Mouse (Mus musculus) hindbrain, embryonic 10.5 days (tissue): Measurements from ENCODE around the gene Dctn1. TPM values are rescaled to one million over a fixed set of nuclear protein-coding genes. Genes with fewer than 3 reads are reported as not detected.
A peak's percentile ranks its signal among the peaks of the same experiment; 100 is the strongest.

Experiments used
- DNase-seq: peaks from one replicate; pipeline ENCODE4 v3.0.0-alpha.2; 2017; ENCODE audit warnings: low spot score
- H3K27ac ChIP-seq: fragments of 300-500 bp; sonication (generic); 2 replicates; pipeline ENCODE4 v1.5.1; 2016; ENCODE audit warnings: mild to moderate bottlenecking, moderate library complexity
- H3K27me3 ChIP-seq: fragments of 300-500 bp; sonication (generic); 2 replicates; pipeline ENCODE4 v1.6.1; 2016; ENCODE audit warnings: mild to moderate bottlenecking; ENCODE audit not compliant: poor library complexity, insufficient read depth, severe bottlenecking
- H3K36me3 ChIP-seq: fragments of 300-500 bp; sonication (generic); 2 replicates; pipeline ENCODE4 v1.6.1; 2016; ENCODE audit warnings: mild to moderate bottlenecking, moderate library complexity
- H3K4me1 ChIP-seq: fragments of 300-500 bp; sonication (generic); replicated peaks from 2 replicates; pipeline ENCODE4 v1.6.1; 2016; ENCODE audit warnings: mild to moderate bottlenecking
- H3K4me3 ChIP-seq: fragments of 300-500 bp; sonication (generic); 2 replicates; pipeline ENCODE4 v1.5.1; 2016; ENCODE audit warnings: mild to moderate bottlenecking, moderate library complexity
- H3K9me3 ChIP-seq: fragments of 300-500 bp; sonication (generic); 2 replicates; pipeline ENCODE4 v1.6.1; 2016; ENCODE audit warnings: mild to moderate bottlenecking, moderate library complexity
- WGBS: fragments of 180-500 bp; shearing (Covaris S2); methylation state at CpG from one replicate; pipeline ENCODE4 v1.1.7; 2016; 5-methylcytosine and 5-hydroxymethylcytosine counted together
- polyA plus RNA-seq: library from polyadenylated mRNA; unstranded; fragments of >200 nt; fragmentation: Nextera tagmentation; extraction: Ambion mirVana; gene quantifications from 2 replicates; pipeline ENCODE4 v1.2.1, GENCODE M21; 2016

Gene Dctn1
- polyA plus RNA-seq: 121 and 140 TPM in 2 replicates

DNA sequence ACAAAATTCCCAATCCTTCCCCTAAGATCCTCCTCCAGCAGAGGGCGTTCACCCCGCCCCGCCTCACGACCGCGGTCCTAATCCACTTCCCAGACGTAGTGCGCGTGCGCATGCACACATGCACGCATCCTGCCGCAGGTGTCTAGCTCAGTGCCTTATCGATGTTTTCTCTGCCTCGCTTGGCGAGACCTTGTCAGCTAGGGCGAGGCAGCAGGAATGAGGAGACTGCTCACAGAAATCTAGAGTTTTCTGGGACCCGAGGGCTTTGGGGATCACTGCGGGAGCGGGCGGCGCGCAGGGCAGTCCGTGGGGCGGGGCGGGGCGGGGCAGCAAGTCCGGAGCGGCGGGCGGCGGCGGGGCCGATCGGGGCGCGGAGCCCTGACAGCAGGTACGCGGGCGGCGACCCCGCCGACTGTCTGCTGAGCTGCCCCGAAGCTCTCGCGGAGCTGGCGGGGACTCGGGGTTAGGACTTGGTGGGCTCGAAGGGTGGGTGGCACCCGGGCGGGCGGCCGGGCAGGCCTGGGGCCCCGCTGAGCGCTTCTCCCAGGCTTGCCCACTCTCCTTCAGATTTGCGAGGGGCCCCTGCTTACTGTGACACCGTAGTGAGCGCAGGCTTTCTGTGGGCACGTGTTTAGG is at the start of gene Dctn1:
Gene Dctn1, plus strand, starts transcription at position 314 of the 636 bp plus-strand sequence.
- peak within 1 kb of the TSS; percentile 94 for H3K4me3 ChIP-seq
- peaks cover 23% of the 10 kb centered on the region for H3K27me3 ChIP-seq
- peak; percentile 94 for DNase-seq
- peaks cover 43% of the 10 kb centered on the region for H3K4me1 ChIP-seq
- H3K9me3 ChIP-seq: no peaks in the 10 kb centered on the region
- H3K36me3 ChIP-seq: no peaks in the 10 kb centered on the region
- H3K27ac ChIP-seq: peak within 1 kb of the TSS; percentile 98
- under 1% methylated on average over 58 of the region's 58 CpGs for WGBS

DNA sequence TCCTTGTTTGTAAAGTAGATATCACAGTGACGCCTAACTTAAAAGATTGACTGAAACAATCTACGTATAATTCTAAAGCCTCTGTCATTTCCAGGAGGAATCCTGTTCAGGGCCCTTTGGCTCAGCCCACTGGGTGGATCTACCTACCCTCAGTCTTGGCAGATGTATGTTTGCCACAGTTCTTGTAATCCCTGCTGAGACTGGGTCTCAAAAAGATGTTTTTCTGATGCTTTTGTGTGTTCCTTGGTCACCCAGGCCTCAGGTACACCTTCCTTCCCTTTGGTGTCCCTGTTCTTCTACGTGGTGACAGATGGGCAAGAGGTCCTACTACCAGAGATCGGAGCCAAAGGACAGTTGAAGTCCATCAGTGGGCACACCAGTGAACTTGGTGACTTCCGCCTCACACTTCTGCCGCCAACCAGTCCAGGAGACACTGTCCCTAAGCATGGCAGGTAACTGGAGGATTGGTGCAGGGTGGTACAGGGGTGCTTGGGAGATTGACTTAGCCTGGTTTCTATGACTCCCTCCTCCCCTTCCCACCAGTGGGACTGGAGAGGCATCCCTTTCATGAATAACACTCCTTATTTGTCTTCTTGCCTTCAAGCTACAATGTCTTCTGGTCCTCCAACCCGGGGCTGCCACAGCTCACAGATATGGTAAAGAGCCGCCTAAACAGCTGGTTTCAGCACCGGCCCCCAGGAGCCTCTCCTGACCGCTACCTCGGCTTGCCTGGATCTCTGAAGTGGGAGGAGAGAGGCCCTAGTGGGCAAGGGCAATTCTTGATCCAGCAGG is 49.2 kb upstream of the Dctn1 start:
- Histone ChIP-seq H3K4me3 (peak overlapping the region; percentile 89), H3K9me3 (no peaks in the 10 kb centered on the region), H3K27ac (peak overlapping the region; percentile 92; the same call in 1 of the 2 replicates), H3K27me3 (no peaks in the 10 kb centered on the region), H3K4me1 (peaks cover 59% of the 10 kb centered on the region), H3K36me3 (peaks cover 35% of the 10 kb centered on the region)
- WGBS: 83% methylated on average over 11 of the region's 11 CpGs
- no peak for DNase-seq

DNA sequence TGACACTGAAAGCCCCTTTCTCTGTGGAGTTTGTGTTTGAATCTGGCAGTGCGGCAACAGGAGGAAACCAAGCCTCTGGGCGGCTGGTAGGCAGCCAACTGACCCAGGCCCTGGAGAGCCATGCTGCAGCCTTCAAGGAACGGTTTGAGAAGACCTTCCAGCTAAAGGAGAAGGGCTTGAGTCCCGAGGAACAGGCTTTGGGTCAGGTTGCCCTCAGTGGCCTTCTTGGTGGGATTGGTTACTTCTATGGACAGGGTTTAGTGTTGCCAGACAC is 48.6 kb upstream of the Dctn1 start:
- 88% methylated on average over 4 of the region's 4 CpGs for WGBS
- H3K4me3 ChIP-seq: peak overlapping the region; percentile 89
- peaks cover 35% of the 10 kb centered on the region for H3K36me3 ChIP-seq
- H3K27ac ChIP-seq: peak overlapping the region; percentile 25; the same call in 1 of the 2 replicates
- H3K9me3 ChIP-seq: no peaks in the 10 kb centered on the region
- no peak for DNase-seq
- peaks cover 63% of the 10 kb centered on the region for H3K4me1 ChIP-seq
- H3K27me3 ChIP-seq: no peaks in the 10 kb centered on the region

DNA sequence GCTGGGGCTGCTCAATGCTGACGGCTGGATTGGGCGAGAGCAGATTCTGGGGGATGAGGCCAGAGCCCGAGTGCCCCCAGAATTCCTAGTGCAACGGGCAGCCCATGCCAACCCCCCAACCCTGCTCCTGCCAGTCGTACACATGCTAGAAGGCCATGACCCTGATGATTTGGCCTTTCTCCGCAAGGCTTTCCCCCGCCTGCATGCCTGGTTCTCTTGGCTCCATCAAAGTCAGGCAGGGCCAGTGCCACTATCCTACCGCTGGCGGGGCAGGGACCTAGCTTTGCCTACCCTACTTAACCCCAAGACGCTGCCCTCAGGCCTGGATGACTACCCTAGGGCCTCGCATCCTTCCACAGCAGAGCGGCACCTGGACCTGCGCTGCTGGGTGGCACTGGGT is 48.1 kb upstream of the Dctn1 start:
- 91% methylated on average over 13 of the region's 13 CpGs for WGBS
- Histone ChIP-seq H3K27me3 (no peaks in the 10 kb centered on the region), H3K36me3 (peaks cover 35% of the 10 kb centered on the region), H3K4me3 (peak overlapping the region; percentile 16; the same call in 1 of the 2 replicates), H3K27ac (peak overlapping the region; percentile 1; the same call in 1 of the 2 replicates), H3K9me3 (no peaks in the 10 kb centered on the region), H3K4me1 (peaks cover 68% of the 10 kb centered on the region)
- no peak for DNase-seq

DNA sequence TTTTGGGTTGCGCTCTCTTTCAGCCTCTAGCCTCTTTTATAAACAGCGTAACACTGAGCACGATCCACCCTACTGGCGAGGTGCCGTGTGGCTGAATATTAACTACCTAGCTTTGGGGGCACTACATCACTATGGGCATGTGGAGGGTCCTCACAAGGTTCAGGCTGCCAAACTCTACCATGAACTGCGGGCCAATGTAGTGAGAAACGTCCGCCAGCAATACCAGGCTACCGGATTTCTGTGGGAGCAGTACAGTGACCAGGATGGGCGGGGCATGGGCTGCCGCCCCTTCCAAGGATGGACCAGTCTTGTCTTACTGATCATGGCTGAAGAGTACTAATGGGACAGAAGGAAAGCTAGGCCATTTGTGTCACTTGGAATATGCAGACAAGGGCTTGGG is 47.4 kb upstream of the Dctn1 start:
- peaks cover 75% of the 10 kb centered on the region for H3K4me1 ChIP-seq

DNA sequence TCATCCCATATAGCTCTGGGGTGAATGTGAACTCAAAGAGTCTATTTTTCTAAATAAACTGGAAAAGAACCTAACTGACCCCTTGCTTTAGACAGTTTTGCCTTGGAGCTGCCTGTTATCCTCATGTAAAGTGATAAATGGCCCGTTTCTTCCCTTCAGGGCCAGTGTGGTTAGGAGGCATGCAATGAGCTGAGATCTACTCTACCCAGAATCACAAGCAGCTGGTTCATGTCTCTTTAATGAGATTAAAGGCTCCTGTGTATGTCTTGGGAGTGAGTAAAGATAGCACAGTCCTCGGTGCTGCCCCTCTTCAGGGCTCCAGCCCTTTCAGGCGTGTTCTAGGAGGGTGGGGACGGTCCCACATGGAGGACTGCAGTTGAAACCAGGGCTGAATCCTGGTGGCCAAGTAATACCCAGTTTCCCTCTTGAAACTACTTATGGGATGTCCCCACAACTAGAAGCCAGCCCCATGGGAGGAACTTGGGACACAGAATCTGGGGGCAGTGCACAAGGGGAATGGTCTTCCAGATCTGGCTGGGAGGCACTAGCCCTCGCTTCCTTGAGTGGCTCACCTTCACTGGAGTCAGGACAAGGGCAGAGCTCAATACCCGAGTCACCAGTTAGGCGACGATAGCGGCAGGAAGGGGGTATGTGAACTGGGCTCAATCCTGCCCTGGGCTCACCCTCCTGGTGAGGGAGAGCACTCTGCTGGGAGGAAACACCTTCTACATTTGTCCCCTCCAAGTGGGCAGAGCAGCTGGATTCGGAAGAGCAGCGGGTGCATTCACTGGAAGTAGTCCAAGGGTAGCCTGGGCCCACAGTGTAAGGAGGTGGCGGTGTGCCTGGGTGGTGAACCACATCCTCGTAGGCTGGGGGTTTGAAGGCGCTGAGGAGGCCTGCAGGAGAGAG is 46.6 kb upstream of the Dctn1 start:
- Histone ChIP-seq H3K27ac (peak overlapping the region; percentile 99; the same call in 1 of the 2 replicates), H3K4me3 (peak overlapping the region; percentile 91), H3K27me3 (no peaks in the 10 kb centered on the region), H3K4me1 (peaks cover 82% of the 10 kb centered on the region), H3K9me3 (no peaks in the 10 kb centered on the region), H3K36me3 (peaks cover 40% of the 10 kb centered on the region)
- no peak for DNase-seq
- 89% methylated on average over 14 of the region's 14 CpGs for WGBS

More for the DNA sequence above, 47.4 kb upstream of the Dctn1 start:
- Histone ChIP-seq H3K9me3 (no peaks in the 10 kb centered on the region), H3K27ac (peak overlapping the region; percentile 1; the same call in 1 of the 2 replicates), H3K27me3 (no peaks in the 10 kb centered on the region), H3K4me3 (0 out of 2 replicates have a peak overlapping the region, but pooled peaks have one; percentile 16), H3K36me3 (peaks cover 40% of the 10 kb centered on the region)
- WGBS: 86% methylated on average over 11 of the region's 11 CpGs
- DNase-seq: no peak

DNA sequence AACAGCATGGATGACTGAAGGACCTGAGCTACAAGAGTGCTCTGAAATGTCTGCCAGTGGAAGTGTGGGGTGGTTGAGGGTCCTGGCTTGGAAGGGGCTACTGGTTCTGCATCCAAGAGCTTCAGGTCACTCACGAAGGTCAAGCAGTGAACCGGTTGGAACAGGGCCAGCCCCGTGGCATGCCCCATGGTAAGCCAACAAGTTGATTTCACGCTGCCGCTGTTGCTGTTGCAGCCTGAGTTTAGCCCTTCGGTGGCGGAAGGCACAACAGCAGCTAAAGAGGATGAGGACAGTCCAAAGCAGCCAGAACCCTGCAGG is 46.0 kb upstream of the Dctn1 start:
- peak overlapping the region; percentile 91 for H3K4me3 ChIP-seq
- H3K27ac ChIP-seq: peak overlapping the region; percentile 99
- peaks cover 83% of the 10 kb centered on the region for H3K4me1 ChIP-seq
- no peak for DNase-seq
- 82% methylated on average over 7 of the region's 7 CpGs for WGBS
- H3K27me3 ChIP-seq: no peaks in the 10 kb centered on the region
- peaks cover 40% of the 10 kb centered on the region for H3K36me3 ChIP-seq
- H3K9me3 ChIP-seq: no peaks in the 10 kb centered on the region

DNA sequence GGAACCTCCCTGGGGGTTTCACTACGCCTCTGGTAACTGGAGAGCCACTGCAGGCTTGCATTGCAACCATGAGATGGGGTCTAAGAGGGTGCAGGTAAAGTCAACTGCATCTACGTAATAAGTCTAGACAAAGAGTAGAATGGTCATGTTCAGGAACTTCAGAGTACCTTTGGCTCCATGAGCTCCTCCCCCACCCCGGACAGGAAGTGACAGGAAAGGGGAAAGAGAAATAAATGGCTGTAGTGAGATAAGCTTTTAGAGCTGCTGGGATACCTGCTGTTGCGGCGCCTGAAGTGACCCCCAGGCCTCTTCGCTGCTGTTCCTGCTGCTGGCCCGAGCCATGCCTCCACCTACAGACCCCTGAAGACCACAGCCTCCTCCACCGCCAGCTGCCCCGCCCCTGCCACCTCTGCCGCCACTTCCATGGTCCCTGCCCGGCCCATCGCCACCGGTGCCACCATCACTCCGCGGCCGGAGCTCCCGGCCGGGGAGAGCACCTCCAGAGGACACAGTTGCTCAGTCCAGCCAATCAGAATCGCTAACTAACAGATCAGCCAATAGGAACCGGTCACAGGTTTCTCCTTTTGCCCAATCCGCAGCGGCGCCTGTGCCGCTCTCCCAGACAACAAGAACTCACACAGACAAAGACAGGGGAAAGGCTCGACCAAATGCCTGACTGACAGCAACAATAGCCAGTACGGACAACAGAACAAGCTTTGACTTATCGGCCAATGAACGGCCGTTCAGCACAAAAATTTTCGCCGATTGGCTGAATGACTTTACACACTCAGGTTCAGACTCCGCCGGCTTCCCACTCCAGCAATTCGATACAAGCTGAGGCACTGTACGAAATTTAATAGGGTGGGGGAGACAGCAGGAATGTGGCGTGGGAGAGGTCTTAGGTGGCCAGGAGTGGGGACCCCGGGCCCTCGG is 44.5 kb upstream of the Dctn1 start, which contains the start of gene Wbp1:
Gene Wbp1, minus strand, starts transcription at position 630 of the 933 bp plus-strand sequence.
- Histone ChIP-seq H3K36me3 (peaks cover 40% of the 10 kb centered on the region), H3K9me3 (no peaks in the 10 kb centered on the region), H3K27me3 (no peaks in the 10 kb centered on the region), H3K27ac (peak within 1 kb of the TSS; percentile 99), H3K4me3 (peak within 1 kb of the TSS; percentile 91), H3K4me1 (peaks cover 75% of the 10 kb centered on the region)
- under 1% methylated on average over 38 of the region's 38 CpGs for WGBS
- DNase-seq: peak; percentile 96

DNA sequence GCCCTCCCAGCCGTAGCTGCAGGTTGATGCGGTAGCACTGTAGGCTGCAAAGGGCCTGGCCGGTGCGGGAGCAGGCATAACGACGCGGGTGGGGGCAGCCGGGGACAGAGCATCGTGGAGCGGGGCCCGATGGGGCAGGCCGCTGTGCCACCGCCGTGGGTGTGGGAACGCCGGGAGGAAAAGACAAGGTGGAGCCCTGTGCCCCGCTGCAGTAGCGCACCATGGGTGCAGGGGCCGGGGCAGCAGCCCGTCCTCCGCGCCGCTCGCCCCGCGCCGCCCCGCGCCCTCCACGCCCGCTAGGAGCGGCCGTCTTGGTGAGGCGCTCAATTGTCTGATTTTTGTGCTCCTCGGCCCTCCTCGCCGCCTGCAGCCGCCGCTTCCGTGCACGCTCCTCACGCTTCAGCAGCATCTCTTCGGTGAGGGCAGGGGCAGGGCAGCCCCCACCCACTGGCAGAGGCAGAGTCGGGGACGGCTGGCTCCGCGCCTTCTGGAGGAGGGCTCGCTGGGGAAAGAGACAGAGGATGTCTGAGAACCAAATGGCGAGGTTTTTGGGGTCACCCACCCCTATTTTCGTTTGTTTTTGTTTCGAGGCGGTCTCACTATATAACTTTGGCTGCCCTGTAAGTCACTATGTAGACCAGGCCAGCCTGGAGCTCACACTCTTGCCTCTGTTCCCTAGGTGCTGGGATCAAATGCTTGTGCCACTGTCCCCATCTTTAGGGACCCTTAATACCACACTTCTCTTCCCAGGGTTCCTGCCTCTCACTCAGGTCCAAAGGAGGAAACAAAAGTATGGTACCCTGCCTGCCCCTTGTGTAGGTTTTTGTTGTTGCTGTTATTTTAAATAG is 43.6 kb upstream of the Dctn1 start:
- DNase-seq: no peak
- 2% methylated on average over 49 of the region's 52 CpGs for WGBS
- peaks cover 66% of the 10 kb centered on the region for H3K4me1 ChIP-seq

DNA sequence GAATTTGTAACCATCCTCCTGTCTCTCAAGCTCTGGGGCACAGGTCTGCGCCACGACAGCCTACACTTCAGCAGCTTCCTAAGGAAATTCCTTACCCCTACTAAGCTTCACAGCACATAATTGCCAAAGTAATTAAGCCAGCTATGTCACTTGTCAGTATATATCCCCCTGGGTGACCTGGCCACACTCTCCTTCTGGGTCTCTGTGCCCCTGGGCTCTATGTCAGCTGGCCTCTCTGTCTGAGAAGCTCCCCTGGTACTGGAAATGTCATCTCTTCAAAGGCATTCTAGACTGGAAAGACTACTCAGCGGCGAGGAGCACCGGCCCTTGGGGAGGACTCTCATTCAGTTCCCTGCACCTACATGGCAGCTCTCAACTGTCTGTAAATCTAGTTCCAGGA is 42.8 kb upstream of the Dctn1 start:
- H3K27ac ChIP-seq: peak overlapping the region; percentile 99; the same call in 1 of the 2 replicates
- H3K4me3 ChIP-seq: peak overlapping the region; percentile 91
- no peaks in the 10 kb centered on the region for H3K9me3 ChIP-seq
- WGBS: 78% methylated on average over 5 of the region's 5 CpGs
- H3K4me1 ChIP-seq: peaks cover 58% of the 10 kb centered on the region
- no peaks in the 10 kb centered on the region for H3K27me3 ChIP-seq
- H3K36me3 ChIP-seq: peaks cover 24% of the 10 kb centered on the region
- no peak for DNase-seq

More for the DNA sequence above, 43.6 kb upstream of the Dctn1 start:
- Histone ChIP-seq H3K9me3 (no peaks in the 10 kb centered on the region), H3K4me3 (peak overlapping the region; percentile 91), H3K36me3 (peaks cover 33% of the 10 kb centered on the region), H3K27me3 (no peaks in the 10 kb centered on the region), H3K27ac (peak overlapping the region; percentile 99)

DNA sequence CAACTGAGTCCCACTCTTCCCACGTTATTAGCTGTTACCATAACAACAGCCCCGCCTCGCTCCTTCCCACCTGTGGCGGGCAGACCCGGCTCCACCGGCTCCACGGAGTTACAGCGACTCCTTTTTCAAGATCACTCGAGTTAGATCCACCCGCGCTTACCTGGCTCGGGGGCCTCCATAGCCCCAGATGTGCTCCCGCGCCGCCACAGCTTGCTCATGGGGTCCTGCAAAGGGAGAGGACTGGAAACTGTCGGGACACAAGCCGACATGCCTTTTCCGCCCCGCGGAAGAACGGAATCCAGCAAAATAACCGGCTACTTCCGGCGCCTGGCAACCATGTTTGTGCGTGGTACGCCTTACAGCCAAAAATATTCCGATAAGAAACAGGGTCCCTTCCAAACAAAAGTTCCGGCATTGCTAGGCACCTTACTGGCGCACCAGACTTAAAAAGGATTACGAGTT is 40.8 kb upstream of the Dctn1 start:
- under 1% methylated on average over 30 of the region's 30 CpGs for WGBS
- peak; percentile 93 for DNase-seq
- peaks cover 5% of the 10 kb centered on the region for H3K36me3 ChIP-seq

More for the DNA sequence above, 40.8 kb upstream of the Dctn1 start:
- Histone ChIP-seq H3K9me3 (no peaks in the 10 kb centered on the region), H3K4me3 (peak overlapping the region; percentile 84), H3K27ac (peak overlapping the region; percentile 93), H3K4me1 (peaks cover 44% of the 10 kb centered on the region), H3K27me3 (no peaks in the 10 kb centered on the region)
